Mouse (Mus musculus) B cell, adult (primary cell): Measurements from ENCODE around the gene Rhpn2. TPM values are rescaled to one million over a fixed set of nuclear protein-coding genes. Genes with fewer than 3 reads are reported as not detected.

Experiments used
- total RNA-seq: library from RNA; stranded (reverse); gene quantifications from 4 replicates; pipeline ENCODE4 v1.2.4, GENCODE M21; 2023; ENCODE audit not compliant: inconsistent age

Gene Rhpn2
- total RNA-seq: 0.18 to 1.1 TPM (median 0.55 TPM) in 3 of 4 replicates, not detected in the other

DNA sequence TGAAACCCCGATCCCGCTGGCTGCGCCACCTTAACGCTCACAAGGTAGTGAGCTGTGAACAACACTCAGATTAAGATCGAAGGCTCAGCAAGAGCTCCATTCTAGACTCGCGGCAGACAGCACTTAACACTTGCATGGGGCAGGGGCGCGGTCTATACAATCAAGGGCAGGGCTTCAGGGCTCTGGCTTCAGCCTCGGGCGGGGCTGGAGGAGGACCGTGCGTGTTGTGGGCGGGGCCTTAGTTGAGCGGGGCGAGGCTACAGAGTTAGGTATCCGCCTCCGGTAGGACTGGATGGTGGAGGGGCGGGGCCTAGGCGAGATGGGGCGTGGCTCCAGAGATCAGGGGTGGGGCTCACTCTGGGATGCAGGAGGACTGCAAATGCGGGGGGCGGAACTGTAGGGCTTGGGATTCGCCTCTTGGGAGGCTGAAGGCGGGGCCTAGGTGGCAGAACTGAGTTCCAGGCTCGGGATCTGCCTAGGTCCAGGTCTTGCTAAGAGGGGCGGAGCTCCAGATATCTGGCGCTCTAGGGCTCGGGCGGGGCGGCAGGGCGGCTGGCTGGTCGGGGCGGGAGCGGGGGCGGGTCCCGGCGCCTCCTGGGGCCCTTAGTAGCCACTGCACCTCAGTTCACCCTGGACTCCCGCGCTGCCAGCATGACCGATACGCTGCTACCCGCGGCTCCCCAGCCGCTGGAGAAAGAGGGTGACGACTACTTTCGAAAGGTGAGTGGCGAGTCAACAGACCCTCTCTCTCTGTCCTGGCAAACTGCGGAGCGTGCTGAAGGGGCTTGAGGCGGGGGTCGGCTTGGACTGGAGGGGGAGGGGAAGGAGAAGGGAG lies at the start of gene Rhpn2:
Rhpn2 (plus strand) TSS at position 479 of the 835 bp plus-strand sequence.

DNA sequence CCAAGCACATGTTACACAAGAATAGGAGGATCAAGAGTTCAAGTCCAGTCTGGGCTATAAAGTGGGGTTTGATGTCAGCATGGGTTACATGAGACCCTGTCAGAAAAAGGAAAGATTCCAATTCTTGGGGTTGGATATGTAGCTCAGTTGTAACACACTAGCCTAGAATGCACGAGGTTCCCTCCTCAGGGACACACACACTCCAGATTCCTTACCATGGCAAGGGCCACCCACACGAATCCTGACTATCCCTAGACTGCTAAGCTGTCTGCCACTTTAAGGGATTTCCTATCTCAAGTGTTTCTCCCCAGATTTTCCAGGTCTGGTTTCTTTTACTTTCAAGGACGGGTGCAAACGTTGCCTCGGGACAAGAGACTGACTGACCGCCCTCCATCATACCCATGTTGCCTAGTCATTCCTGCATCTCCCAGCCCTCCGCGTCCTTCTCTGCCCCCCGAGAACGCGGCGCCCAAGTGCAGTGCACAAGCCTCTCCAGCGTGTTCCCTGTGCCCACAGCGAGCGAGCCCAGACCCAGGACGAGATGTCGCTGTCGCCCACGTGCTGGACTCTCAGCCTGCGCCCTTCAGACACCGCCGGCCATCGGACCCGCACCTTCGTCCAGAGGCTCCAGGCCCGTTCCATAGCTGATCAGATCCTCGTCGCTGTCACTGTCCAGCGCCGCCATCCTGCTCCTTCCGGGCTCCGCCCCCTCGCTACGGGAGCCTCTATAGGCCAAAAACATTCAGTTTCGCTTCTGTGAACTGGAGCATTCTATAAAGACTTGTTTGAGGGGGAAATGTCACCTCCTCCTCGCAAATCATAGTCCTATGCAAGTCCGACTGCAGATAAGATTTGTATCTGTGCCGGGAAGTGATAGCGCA lies 16.0 kb upstream of the Rhpn2 start, which contains the start of gene Gpatch1:
Gpatch1 (minus strand) TSS at position 712 of the 881 bp plus-strand sequence.

DNA sequence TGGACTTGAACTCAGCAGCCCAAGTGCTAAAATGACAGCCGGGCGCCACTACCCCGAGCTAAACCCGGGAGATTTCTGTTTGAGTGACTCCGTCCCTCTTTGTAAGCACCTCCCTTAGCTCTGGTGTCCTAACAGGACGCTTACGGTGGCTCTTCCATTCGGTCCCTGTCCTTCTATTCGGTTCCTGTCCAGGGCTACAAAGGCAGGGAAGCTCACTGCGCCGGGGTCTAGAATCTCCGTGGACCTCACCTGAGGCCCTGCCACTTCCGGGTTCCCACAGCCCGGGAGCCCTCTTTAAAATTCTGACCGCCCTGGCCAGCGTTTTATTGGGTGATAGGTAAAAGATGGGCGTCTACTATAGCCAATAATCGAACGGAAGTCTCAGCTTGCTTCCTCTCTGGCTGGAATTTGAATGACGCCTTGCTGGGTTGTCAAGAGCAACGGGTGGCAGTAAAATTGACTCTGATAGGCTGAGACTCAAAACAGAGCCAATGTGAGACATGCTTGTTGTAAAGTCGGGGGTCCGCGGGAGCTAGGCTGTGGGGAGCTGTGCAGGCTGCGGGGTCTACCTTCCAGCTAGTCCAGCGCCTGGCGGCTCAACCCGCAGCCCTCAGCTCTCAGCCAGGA lies 62.7 kb downstream of the Rhpn2 start, which contains the start of the genes Faap24 and Cep89:
Faap24 (minus strand) TSS at position 295 of the 627 bp plus-strand sequence.
Cep89 (plus strand) TSS at position 494 of the 627 bp plus-strand sequence.

Other genes with a start within 250 kb of the Rhpn2 start
- gene Cebpa, start 214.9 kb upstream of the Rhpn2 start, total RNA-seq: 0.42 to 0.78 TPM (median 0.61 TPM) in 4 replicates
- not detected in 4 replicates for gene Slc7a10, start 147.8 kb upstream of the Rhpn2 start, total RNA-seq
- not detected in 4 replicates for gene Lrp3, start 118.7 kb upstream of the Rhpn2 start, total RNA-seq
- gene Gpatch1, start 15.7 kb upstream of the Rhpn2 start, total RNA-seq: 15.5 to 22.8 TPM (median 19.9 TPM) in 4 replicates
- gene Faap24, start 62.7 kb downstream of the Rhpn2 start, total RNA-seq: 12.2 to 12.5 TPM (median 12.4 TPM) in 4 replicates
- gene Cep89, start 62.9 kb downstream of the Rhpn2 start, total RNA-seq: 25.0 to 39.3 TPM (median 32.5 TPM) in 4 replicates
- not detected in 4 replicates for gene Slc7a9, start 114.6 kb downstream of the Rhpn2 start, total RNA-seq
- not detected in 4 replicates for gene Tdrd12, start 203.6 kb downstream of the Rhpn2 start, total RNA-seq
- gene Nudt19, start 222.1 kb downstream of the Rhpn2 start, total RNA-seq: 24.6 to 30.0 TPM (median 26.6 TPM) in 4 replicates